Mouse (Mus musculus) testis, adult 2 months (tissue): ENCODE data around the gene Upk1b.

Source experiments
- CTCF ChIP-seq: fragments of 200-500 bp; IDR thresholded peaks from 2 replicates; pipeline ENCODE4 v1.5.1; 2012; ENCODE audit warnings: low read depth, mild to moderate bottlenecking, inconsistent platforms, low read length, moderate library complexity; ENCODE audit not compliant: control insufficient read depth, insufficient read depth, insufficient replicate concordance
- POLR2A ChIP-seq: fragments of 200-500 bp; IDR thresholded peaks from 2 replicates; pipeline ENCODE4 v1.6.1; 2012; ENCODE audit warnings: low read depth, mild to moderate bottlenecking, inconsistent platforms, low read length, moderate library complexity; ENCODE audit not compliant: control insufficient read depth

- TF ChIP-seq POLR2A (no peak), CTCF (no peak)
Measured at GRCm38 (mm10) chr16:38762401-38762800, 37.7 kb downstream of the Upk1b start.
